Mouse (Mus musculus) sigmoid colon, adult 10 weeks (tissue): ENCODE data around the gene Oas1a. TPM values are rescaled to one million over a fixed set of nuclear protein-coding genes. Genes with fewer than 3 reads are reported as not detected.

Source experiments
- polyA plus RNA-seq: library from polyadenylated mRNA; stranded (reverse); fragments of 350-450 nt; fragmentation: Illumina TruSeq; extraction: RNeasy Lipid Tissue Mini Kit (QIAGEN cat#74804); gene quantifications from one replicate; pipeline ENCODE4 v1.2.3, GENCODE M21; 2014; ENCODE audit warnings: low read depth, low replicate concordance

Gene Oas1a
- polyA plus RNA-seq, result 8.9 TPM

GRCm38 (mm10) chr5:120906791-120907733 lies at the start of gene Oas1a:
Oas1a (minus strand) TSS chr5:120907521.

GRCm38 (mm10) chr5:120914204-120914603 lies 6.9 kb upstream of the Oas1a start, which contains the start of gene Oas1d:
Oas1d (plus strand) TSS chr5:120914536.

GRCm38 (mm10) chr5:120887413-120887812 lies 19.9 kb downstream of the Oas1a start, which contains the start of gene Oas1g:
Oas1g (minus strand) TSS chr5:120887613.

DNA sequence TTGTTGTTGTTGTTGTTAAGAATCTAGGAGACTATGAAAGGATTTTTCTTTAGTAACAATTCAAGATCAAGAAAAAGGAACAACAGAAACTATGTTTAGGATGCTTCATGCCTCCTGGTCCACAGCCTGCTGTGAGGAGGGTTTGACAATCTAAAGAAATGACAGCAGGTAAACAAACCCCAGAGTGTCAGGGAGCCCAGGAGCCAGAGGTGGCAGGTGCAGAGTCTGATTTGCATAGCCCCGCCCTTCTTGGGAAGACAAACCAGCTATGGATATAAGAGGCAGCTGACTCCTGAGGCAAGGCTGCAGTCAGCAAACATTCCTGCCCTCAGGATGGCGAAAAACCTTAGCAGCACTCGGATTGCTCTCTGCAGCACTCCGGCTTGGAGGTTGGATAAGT lies 46.2 kb downstream of the Oas1a start, which contains the start of gene Oas1h:
Gene Oas1h, plus strand, starts transcription at position 301 of the 400 bp plus-strand sequence.

DNA sequence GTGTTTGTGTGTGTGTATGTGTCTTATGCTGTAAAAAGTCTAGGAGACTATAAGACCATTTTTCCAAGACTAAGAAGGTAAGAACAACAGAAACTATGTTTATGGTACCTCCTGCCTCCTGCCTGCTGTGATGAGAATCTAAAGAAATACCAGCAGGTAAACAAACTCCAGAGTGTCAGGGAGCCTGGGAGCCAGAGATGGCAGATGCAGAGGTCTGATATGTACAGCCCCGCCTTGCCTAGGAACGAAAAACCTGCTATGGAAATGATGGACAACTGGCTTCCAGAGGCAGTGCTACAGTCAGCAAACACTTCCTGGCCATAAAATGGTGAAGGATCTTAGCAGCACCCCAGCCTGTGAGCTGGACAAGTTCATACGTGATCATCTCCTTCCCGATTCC lies 60.3 kb downstream of the Oas1a start, which contains the start of gene Oas1f:
Gene Oas1f, plus strand, starts transcription at position 301 of the 400 bp plus-strand sequence.

Other genes starting within 250 kb of the Oas1a start
- gene Dtx1, start 195.6 kb downstream of the Oas1a start, polyA plus RNA-seq, result not detected
- gene Oas2, start 157.7 kb downstream of the Oas1a start, polyA plus RNA-seq, result 2.9 TPM
- gene Oas3, start 129.9 kb downstream of the Oas1a start, polyA plus RNA-seq, result 4.9 TPM
- not detected for gene Oas1e, start 112.0 kb downstream of the Oas1a start, polyA plus RNA-seq
- 2.3 TPM for gene Oas1c, start 95.0 kb downstream of the Oas1a start, polyA plus RNA-seq
- not detected for gene Oas1f, start 60.2 kb downstream of the Oas1a start, polyA plus RNA-seq
- not detected for gene Oas1h, start 46.1 kb downstream of the Oas1a start, polyA plus RNA-seq
- 17.7 TPM for gene Oas1g, start 19.9 kb downstream of the Oas1a start, polyA plus RNA-seq
- not detected for gene Oas1d, start 7.0 kb upstream of the Oas1a start, polyA plus RNA-seq
- not detected for gene Rph3a, start 102.6 kb upstream of the Oas1a start, polyA plus RNA-seq